Mouse (Mus musculus): ENCODE data around the gene Il16.

- TF ChIP-seq POLR2A (IDR thresholded peaks at IDR 0.05; ENCODE audit: low read depth, low read length): no peak
- no peak for TF ChIP-seq CTCF (IDR thresholded peaks at IDR 0.05; ENCODE audit: extremely low read depth, insufficient read depth, insufficient read length, insufficient replicate concordance)
These were observed 18.4 kb downstream of the Il16 start for GRCm38 (mm10) chr7:83726936-83727632.
